Mouse (Mus musculus) cerebellum, adult (tissue): ENCODE results near the gene Pgk1.
A peak's percentile ranks its signal among the peaks of the same experiment; 100 is the strongest.
"Not testable (repeated sequence)": the region's sequence is repeated elsewhere in the genome, so short reads cannot be mapped to it uniquely, and the experiment has no call there.

ENCODE experiments used
- ATAC-seq: cut with Nextera tagmentation; 2 replicates; pipeline ENCODE4 v1.9.2; 2017; ENCODE audit warnings: mild to moderate bottlenecking, moderate library complexity, mixed read lengths; ENCODE audit not compliant: insufficient number of reproducible peaks, low FRiP score, low TSS enrichment

Pgk1 gene

GRCm38 (mm10) chrX:106186713-106187649 lies at the start of gene Pgk1:
Gene Pgk1, plus strand, starts transcription at chrX:106187100.
- ATAC-seq: peak; percentile 99

GRCm38 (mm10) chrX:106139309-106140070 lies 47.4 kb upstream of the Pgk1 start:
- no peak for ATAC-seq

- no peak for ATAC-seq
Observed at GRCm38 (mm10) chrX:106142936-106143335, 44.0 kb upstream of the Pgk1 start, which contains the start of gene Tlr13. Gene Tlr13, plus strand, starts transcription at chrX:106143204.

- no peak for ATAC-seq
Observed at GRCm38 (mm10) chrX:106148185-106148584, 38.7 kb upstream of the Pgk1 start.

GRCm38 (mm10) chrX:106149460-106149859 lies 37.4 kb upstream of the Pgk1 start:
- ATAC-seq: no peak

GRCm38 (mm10) chrX:106154180-106154586 lies 32.7 kb upstream of the Pgk1 start:
- ATAC-seq: no peak

GRCm38 (mm10) chrX:106155892-106156291 lies 31.0 kb upstream of the Pgk1 start:
- ATAC-seq: no peak

- no peak for ATAC-seq
Observed at GRCm38 (mm10) chrX:106163995-106164394, 22.9 kb upstream of the Pgk1 start.

GRCm38 (mm10) chrX:106164555-106164954 lies 22.3 kb upstream of the Pgk1 start:
- ATAC-seq: no peak

- ATAC-seq: no peak
Observed at GRCm38 (mm10) chrX:106165089-106165488, 21.8 kb upstream of the Pgk1 start.

- peak; percentile 70 for ATAC-seq
Observed at GRCm38 (mm10) chrX:106171106-106171852, 15.6 kb upstream of the Pgk1 start.

- no peak for ATAC-seq
Observed at GRCm38 (mm10) chrX:106171853-106172154, 15.1 kb upstream of the Pgk1 start.

GRCm38 (mm10) chrX:106176331-106176730 lies 10.6 kb upstream of the Pgk1 start:
- no peak for ATAC-seq

- no peak for ATAC-seq
Observed at GRCm38 (mm10) chrX:106184279-106184678, 2.6 kb upstream of the Pgk1 start.

GRCm38 (mm10) chrX:106185706-106186105 lies 1.2 kb upstream of the Pgk1 start:
- no peak for ATAC-seq

GRCm38 (mm10) chrX:106187737-106188136 lies 837 bp downstream of the Pgk1 start:
- ATAC-seq: 0 out of 2 replicates have a peak, but pooled peaks have one; percentile 10

- no peak for ATAC-seq
Observed at GRCm38 (mm10) chrX:106189356-106189755, 2.5 kb downstream of the Pgk1 start.

GRCm38 (mm10) chrX:106190091-106190490 lies 3.2 kb downstream of the Pgk1 start:
- ATAC-seq: no peak

GRCm38 (mm10) chrX:106194361-106194760 lies 7.5 kb downstream of the Pgk1 start:
- not testable (repeated sequence) for ATAC-seq

GRCm38 (mm10) chrX:106197308-106197707 lies 10.4 kb downstream of the Pgk1 start:
- no peak for ATAC-seq

- ATAC-seq: no peak
Observed at GRCm38 (mm10) chrX:106198904-106199303, 12.0 kb downstream of the Pgk1 start.
